Mouse (Mus musculus): ENCODE measurements around the gene Dscam.

Dscam gene

DNA sequence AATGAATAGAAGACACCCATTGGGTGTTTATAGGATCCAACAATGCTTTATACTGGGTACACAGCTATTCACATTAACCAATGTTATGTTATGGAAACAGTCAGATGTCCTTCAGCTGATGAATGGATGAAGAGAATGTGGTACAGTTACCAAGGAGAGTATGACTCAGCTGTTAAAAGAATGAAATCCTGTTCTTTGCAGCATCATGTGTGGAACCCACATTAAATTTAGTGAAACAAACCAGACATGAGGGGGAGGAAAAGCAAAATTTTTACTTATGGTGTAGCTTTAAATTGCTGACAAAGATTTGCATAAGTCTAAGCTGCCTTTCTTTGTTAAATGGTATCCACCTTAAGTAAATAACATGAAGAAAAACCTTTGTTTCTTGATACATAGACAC is 610.8 kb downstream of the Dscam start:
- no peak for DNase-seq (ENCODE audit: low spot score in 2 of 2)

DNA sequence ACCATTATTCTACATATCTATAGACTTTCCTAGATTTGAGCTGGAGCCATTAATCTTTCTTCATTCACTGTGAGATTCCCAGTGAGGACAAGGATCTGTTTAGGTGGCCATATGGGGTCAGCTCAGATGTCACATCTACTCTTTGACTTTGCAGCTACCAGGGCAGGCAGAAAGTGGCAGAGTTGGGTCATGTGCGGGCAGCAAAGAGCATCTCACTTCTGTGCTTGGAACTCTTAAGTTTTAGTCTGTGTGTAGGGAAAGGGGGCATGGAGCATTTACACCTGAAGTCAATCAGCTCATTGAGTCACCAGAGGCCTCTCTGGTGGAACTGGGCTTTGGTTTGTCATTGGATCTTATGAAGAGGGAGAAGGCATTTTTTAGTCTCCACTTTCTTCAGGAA is 612.2 kb downstream of the Dscam start:
- no peak for DNase-seq (ENCODE audit: low spot score in 2 of 2)

DNA sequence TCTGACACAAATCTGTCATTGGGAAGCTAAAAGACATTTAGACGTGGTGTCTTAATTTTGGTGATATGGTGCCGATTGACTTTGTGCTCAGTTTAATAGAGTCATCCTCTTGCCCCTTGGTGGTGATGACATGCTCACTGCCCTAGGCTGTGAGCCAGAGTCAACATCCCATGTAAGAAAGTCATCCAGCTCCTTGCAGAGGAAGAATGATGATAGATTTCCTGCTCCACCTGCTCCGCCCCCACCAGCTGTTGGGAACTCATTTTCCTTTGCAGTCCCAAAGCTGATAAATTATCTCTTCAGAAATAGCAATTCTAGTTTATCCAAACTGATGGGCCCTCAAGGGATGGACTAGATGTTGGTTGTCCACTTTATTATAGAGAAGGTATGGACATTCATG is 613.9 kb downstream of the Dscam start:
- no peak for DNase-seq (ENCODE audit: low spot score in 2 of 2)

DNA sequence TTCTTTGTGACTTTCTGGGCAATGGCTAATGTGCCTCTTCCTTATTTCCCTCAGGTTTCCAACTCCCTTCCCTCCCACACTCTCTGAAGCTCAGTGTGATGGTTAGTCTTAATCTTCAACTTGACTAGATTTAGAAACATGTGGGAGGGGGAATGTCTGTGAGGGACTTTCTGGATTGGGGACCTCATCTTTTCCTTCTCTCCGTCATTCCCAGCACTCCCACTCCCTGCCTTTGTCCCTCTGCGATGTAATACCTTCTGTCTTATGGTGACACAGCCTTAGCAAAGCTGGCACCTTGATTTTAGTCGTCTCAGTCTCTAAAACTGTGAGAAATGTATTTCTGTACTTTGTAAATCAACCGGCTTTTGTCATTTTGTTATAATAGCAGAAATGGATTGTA is 615.1 kb downstream of the Dscam start:
- no peak for DNase-seq (ENCODE audit: low spot score in 2 of 2)

DNA sequence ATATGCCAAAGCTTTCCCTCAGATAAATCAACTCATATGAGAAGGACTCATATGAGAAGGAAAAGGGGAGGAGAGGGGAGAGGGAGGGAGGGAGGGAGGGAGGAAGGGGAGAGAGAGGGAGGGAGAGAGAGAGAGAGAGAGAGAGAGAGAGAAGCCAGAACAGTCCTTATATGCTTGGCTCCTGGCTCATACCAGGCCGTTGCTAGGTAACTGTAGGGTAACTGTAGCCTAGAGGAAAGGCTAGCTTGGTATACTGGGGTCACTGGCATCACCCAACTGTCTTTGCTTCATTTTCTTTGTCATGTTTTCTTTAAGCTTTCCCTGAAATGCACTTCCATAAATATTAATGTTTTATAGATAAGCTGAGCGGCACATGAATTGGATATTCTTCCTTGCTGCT is 617.9 kb downstream of the Dscam start:
- no peak for DNase-seq (ENCODE audit: low spot score in 2 of 2)

DNA sequence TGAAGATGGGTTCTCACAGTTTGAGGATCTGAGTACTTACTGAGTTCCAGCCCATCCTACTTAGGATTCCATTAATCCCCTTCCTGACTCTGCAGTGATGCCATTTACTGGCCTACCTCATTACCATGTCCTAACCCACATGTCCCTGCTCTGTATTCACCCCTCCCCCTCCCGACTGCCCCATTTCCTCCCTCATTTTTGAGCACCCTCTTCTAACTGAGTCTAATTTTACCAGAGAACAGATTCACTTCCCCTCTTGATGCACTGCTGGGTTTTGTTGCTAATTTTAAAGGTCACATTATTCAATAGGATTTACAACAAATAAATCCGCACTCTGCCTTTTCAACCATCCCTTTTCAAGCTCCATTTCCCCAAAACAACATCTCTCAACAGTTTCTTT is 629.5 kb downstream of the Dscam start:
- no peak for DNase-seq (ENCODE audit: low spot score in 2 of 2)

Measured in cerebellum, postnatal 4 days (tissue).